Mouse (Mus musculus) splenic B cell, adult 2 months (primary cell): ENCODE data around the gene Plekhh3.

Experiments
- DNase-seq: peaks from one replicate; pipeline ENCODE4 v3.0.0-alpha.2; 2011; ENCODE audit warnings: low read depth, low spot score
- H3K27me3 ChIP-seq: 2 replicates; pipeline ENCODE4 v1.6.1; 2012; ENCODE audit warnings: mild to moderate bottlenecking, low read length, moderate library complexity, mixed read lengths; ENCODE audit not compliant: control insufficient read depth, poor library complexity, insufficient read depth, severe bottlenecking
- H3K36me3 ChIP-seq: 2 replicates; pipeline ENCODE4 v1.6.1; 2012; ENCODE audit warnings: mild to moderate bottlenecking, low read length, moderate library complexity, mixed read lengths; ENCODE audit not compliant: control insufficient read depth, poor library complexity, insufficient read depth, severe bottlenecking

The Plekhh3 gene

DNA sequence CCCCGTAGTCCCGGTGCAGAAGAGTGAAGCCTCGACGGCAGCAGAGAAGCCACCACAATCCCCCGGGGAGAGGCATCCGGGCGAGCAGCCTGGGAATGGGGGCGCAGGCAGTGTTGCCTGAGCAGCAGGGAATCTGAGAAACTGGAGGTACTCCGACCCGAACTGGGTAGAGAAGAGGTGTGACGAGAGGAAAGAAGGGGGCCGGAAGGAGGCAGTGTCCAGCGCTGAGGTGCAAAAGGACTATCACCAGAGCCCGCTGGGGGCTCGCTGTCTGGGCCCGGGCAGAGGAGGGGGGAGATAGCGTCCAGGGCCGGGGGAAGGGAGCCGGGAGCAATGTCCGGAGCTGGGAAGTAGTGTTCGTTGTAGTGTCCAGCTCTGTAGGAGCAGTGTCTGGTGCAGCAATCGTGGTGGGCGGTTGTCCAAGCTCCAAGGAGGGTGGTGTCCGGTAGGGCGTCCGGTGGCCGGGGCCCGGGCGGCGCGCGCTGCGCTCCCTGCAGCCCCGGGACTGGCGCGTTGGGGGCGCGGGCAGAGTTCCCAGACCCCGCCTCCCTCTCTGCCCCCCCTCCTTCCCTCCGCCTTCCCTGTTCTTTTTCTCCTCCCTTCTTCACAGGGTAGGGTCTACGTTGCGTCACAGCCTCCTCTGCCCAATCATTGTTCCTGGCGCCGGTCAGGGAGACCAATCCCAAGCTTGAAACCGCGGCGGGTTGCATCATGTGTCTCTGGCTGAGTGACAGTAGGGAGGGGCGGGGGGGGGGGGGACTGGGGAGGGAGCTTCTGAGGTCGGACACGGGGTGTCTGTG is at the start of gene Plekhh3:
Plekhh3 (minus strand) TSS at position 541 of the 800 bp plus-strand sequence.
- no peaks in the 10 kb centered on the region for H3K36me3 ChIP-seq
- H3K27me3 ChIP-seq: peaks cover 3% of the 10 kb centered on the region
- DNase-seq: peak; percentile 83

DNA sequence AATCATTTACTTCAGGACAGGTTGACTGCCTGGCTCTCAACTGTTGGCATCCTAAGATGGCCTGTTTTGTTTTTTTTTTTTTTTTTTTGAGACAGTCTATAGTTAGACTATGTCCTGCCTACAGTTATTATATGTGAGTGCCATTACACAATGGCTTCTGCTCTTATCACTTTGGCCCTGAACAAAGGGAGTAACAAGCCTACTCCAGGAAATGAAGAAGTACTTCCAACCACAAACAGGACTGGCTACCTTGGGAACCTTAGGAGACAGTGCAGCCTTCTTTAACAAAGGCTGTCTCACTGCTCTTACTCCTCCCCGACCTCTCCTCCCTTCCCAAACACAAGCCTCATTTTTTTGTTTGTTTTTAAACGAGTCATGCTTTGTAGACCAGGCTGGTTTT is 49.7 kb upstream of the Plekhh3 start:
- H3K36me3 ChIP-seq: peaks cover 4% of the 10 kb centered on the region; the same call in 1 of the 2 replicates
- no peak for DNase-seq

GRCm38 (mm10) chr11:101218436-101219055 is 47.4 kb upstream of the Plekhh3 start:
- no peak for DNase-seq
- Histone ChIP-seq H3K27me3 (no peaks in the 10 kb centered on the region), H3K36me3 (peaks cover 14% of the 10 kb centered on the region)

More for the DNA sequence above, 49.7 kb upstream of the Plekhh3 start:
- H3K27me3 ChIP-seq: no peaks in the 10 kb centered on the region

GRCm38 (mm10) chr11:101216936-101217335 is 45.8 kb upstream of the Plekhh3 start:
- Histone ChIP-seq H3K36me3 (peaks cover 16% of the 10 kb centered on the region), H3K27me3 (no peaks in the 10 kb centered on the region)
- no peak for DNase-seq

DNA sequence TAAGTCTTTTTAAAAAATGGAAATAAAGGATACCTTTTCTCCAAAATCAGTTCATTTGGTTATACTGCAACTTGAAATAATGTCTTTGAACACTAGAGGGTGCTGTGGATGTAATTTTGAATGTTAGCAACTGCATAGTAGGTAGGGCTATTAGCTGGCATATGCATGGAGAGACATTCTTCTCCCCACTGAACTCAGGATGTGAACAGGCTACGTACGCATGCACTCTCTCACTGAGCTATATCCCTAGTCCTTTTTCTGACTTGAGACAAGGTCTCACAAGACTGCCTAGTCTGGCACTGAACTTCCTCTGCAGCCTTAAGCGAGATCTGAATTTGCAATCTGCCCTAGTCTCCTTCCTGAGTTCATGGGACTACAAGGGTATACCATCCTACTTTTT is 40.8 kb upstream of the Plekhh3 start:
- DNase-seq: peak; percentile 87
- H3K27me3 ChIP-seq: no peaks in the 10 kb centered on the region
- H3K36me3 ChIP-seq: peaks cover 27% of the 10 kb centered on the region

DNA sequence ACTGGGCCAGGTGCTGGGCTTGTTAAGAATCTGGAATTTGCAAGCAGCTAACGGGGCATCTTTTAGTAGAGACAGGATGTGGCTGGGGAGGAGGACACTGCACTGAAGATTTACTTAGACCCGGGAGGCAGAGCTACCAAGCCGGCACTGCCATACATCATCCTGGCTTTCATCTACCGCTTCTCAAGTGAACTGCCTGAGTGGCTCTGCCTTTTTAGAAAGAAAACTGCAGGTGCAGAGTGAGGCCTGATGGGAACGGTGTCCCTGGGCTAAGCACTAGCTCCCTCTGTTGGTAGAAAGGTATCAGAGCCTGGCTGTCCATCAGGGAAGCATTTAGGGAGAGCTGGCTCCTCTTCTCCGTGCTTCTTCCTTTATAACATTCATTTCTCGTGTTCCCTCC is 29.8 kb upstream of the Plekhh3 start:
- H3K27me3 ChIP-seq: no peaks in the 10 kb centered on the region
- DNase-seq: peak; percentile 69

DNA sequence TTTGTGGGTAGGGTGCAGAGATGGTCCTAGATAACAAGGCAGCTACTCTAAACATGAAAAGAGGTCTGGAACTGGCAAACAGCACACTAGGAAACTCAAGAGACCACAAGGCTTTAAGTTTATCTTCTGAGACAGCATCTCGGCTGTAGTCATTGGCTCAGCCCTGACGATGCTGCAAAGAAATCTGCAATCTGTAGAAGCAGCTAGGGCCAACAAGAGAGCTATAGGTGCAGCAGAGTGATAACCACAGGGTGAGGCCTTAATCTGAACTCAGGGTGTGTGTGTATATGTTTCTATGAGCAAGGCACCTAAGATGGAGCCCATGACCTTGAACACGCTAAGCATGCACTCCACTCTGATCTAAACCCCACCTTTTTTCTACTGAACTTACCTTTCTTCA is 28.4 kb upstream of the Plekhh3 start:
- Histone ChIP-seq H3K27me3 (no peaks in the 10 kb centered on the region), H3K36me3 (peaks cover 21% of the 10 kb centered on the region)
- no peak for DNase-seq

More for the DNA sequence above, 29.8 kb upstream of the Plekhh3 start:
- peaks cover 21% of the 10 kb centered on the region for H3K36me3 ChIP-seq

GRCm38 (mm10) chr11:101196175-101196574 is 25.0 kb upstream of the Plekhh3 start:
- H3K27me3 ChIP-seq: no peaks in the 10 kb centered on the region
- DNase-seq: no peak
- peaks cover 14% of the 10 kb centered on the region for H3K36me3 ChIP-seq

DNA sequence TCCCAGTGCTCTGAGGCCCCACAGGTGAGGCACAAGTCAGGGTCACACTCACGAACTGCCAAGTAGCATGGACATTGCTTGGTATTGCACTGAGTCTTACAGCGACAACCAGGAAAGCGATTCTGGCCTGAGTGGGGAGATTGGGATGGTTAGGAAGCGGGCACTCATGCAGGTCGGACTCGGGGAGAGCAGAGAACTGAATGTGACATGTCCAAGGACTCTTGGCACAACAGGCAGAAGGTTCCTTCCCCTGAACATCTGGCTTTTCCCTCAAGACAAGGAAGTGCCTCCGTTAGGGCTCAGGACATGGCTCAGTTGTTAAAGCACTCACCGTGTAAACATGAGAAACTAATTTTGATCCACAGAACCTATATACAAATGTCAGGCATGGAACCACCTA is 24.4 kb upstream of the Plekhh3 start:
- no peak for DNase-seq
- Histone ChIP-seq H3K36me3 (peaks cover 14% of the 10 kb centered on the region), H3K27me3 (no peaks in the 10 kb centered on the region)

GRCm38 (mm10) chr11:101195101-101195500 is 23.9 kb upstream of the Plekhh3 start:
- DNase-seq: no peak
- Histone ChIP-seq H3K27me3 (no peaks in the 10 kb centered on the region), H3K36me3 (peaks cover 14% of the 10 kb centered on the region)

GRCm38 (mm10) chr11:101194643-101195042 is 23.5 kb upstream of the Plekhh3 start:
- DNase-seq: no peak
- Histone ChIP-seq H3K27me3 (no peaks in the 10 kb centered on the region), H3K36me3 (peaks cover 14% of the 10 kb centered on the region)

- Histone ChIP-seq H3K27me3 (no peaks in the 10 kb centered on the region), H3K36me3 (peaks cover 10% of the 10 kb centered on the region)
- no peak for DNase-seq
Measured at GRCm38 (mm10) chr11:101194137-101194536, 23.0 kb upstream of the Plekhh3 start.

- H3K27me3 ChIP-seq: no peaks in the 10 kb centered on the region
- no peak for DNase-seq
- H3K36me3 ChIP-seq: peaks cover 7% of the 10 kb centered on the region
Measured at GRCm38 (mm10) chr11:101193076-101193475, 21.9 kb upstream of the Plekhh3 start.

GRCm38 (mm10) chr11:101192646-101193045 is 21.5 kb upstream of the Plekhh3 start:
- Histone ChIP-seq H3K27me3 (no peaks in the 10 kb centered on the region), H3K36me3 (peaks cover 6% of the 10 kb centered on the region)
- DNase-seq: no peak

DNA sequence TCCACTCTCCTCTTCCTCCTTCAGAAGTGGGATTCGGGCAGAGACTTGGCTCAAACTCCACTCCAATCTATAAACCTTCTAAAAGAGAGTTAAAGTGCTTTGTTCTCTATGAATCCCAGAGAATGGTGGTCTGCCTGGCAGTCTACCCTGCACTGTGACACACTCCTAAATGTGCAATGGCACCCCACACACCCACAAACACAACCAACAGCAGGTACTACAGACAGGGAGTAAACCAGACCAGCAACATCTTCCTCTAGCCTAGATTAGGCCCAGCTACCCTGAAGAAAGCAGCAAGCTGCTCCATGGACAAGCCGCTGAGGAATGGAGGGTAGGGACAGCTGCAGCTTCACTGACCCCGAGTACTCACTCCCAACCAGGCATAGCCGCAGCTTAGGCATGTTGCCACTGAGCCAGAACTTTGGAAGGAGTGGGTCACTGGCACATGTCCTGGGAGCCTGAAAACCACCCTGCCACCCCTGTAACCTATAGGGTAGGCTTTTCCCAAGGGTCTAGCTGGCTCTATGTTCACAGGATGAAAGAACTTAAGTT is 20.8 kb upstream of the Plekhh3 start:
- Histone ChIP-seq H3K27me3 (no peaks in the 10 kb centered on the region), H3K36me3 (peaks cover 5% of the 10 kb centered on the region)
- no peak for DNase-seq
